22 mouse cellular contexts compared by ENCODE assay signal in genomic region chr16:76396512-76396911, GRCm38 (mm10). TPM values are rescaled to one million over a fixed set of nuclear protein-coding genes. Genes with fewer than 3 reads are reported as not detected.
DNase-seq lines count a peak whose midpoint lies in the region; ATAC-seq and TF ChIP-seq lines count a peak whose summit lies in the region.
"Had no signal": no experiment of that assay in that cellular context is flagged by ENCODE, and none has a peak within 500 bp of the region (broad histone marks: within the 10 kb centered on the region; RNA-seq: fewer than 3 reads in every experiment).

No protein-coding gene starts in this region.

- H3K4me1 ChIP-seq in heart, embryonic 12.5 days (replicated peaks) = peaks cover 11% of the 10 kb centered on the region
- no peaks in the 10 kb centered on the region for H3K4me1 ChIP-seq in kidney, adult 2 months (ENCODE audit: control insufficient read depth, insufficient read depth, low read length)
- no peaks in the 10 kb centered on the region for H3K4me1 ChIP-seq in midbrain, embryonic 12.5 days
- peaks cover 3% of the 10 kb centered on the region; the same call in 1 of the 2 replicates for H3K4me1 ChIP-seq in midbrain, embryonic 10.5 days
- H3K4me1 ChIP-seq: embryonic facial prominence, embryonic 15.5 days; hindbrain, embryonic 15.5 days; liver, embryonic 12.5 days; neural tube, embryonic 12.5 days had no signal

- intact Hi-C loops in heart, postnatal 10 days (cut with DNase I) = no loop called here

- no peak overlapping the region for H3K9ac ChIP-seq in heart, embryonic 12.5 days
- H3K9ac ChIP-seq in midbrain, embryonic 12.5 days (replicated peaks) = no peak overlapping the region
- H3K9ac ChIP-seq: embryonic facial prominence, embryonic 15.5 days; hindbrain, embryonic 15.5 days; liver, embryonic 12.5 days; neural tube, embryonic 12.5 days had no signal

- no peak for TF ChIP-seq CTCF in kidney, adult 2 months (conservative IDR thresholded peaks at IDR 0.05; ENCODE audit: insufficient read depth, insufficient read length, low read depth, low read length)

- H3K27ac ChIP-seq in heart, embryonic 12.5 days (ENCODE audit: poor library complexity, severe bottlenecking) = peak overlapping the region; percentile 27
- H3K27ac ChIP-seq in kidney, adult 2 months (ENCODE audit: insufficient read depth, low read depth, low read length) = no peak overlapping the region
- H3K27ac ChIP-seq in midbrain, embryonic 12.5 days (replicated peaks) = no peak overlapping the region
- H3K27ac ChIP-seq in midbrain, embryonic 10.5 days (replicated peaks) = no peak overlapping the region
- H3K27ac ChIP-seq: embryonic facial prominence, embryonic 15.5 days; gastrocnemius, adult 2 months; hindbrain, embryonic 15.5 days; liver, embryonic 12.5 days; neural tube, embryonic 12.5 days had no signal

- peak; percentile 79 for ATAC-seq in heart, embryonic 12.5 days (ENCODE audit: insufficient number of reproducible peaks, low FRiP score)
- ATAC-seq in midbrain, embryonic 12.5 days (ENCODE audit: low FRiP score, low read depth) = 0 out of 2 replicates have a peak, but pooled peaks have one; percentile 38
- ATAC-seq: forebrain, embryonic 14.5 days; liver, embryonic 12.5 days had no signal

- H3K4me3 ChIP-seq in heart, embryonic 12.5 days = no peak overlapping the region
- H3K4me3 ChIP-seq in kidney, adult 2 months (ENCODE audit: insufficient read depth, low read depth, low read length) = no peak overlapping the region
- H3K4me3 ChIP-seq in midbrain, embryonic 12.5 days = no peak overlapping the region
- no peak overlapping the region for H3K4me3 ChIP-seq in midbrain, embryonic 10.5 days
- H3K4me3 ChIP-seq: embryonic facial prominence, embryonic 15.5 days; gastrocnemius, adult 2 months; hindbrain, embryonic 15.5 days; liver, embryonic 12.5 days; neural tube, embryonic 12.5 days had no signal

- DNase-seq in heart, postnatal 10 days = no peak
- peak; percentile 54 for DNase-seq in kidney, adult 2 months
- DNase-seq in kidney, adult 18-20 months = no peak
- no peak for DNase-seq in midbrain, embryonic 10.5 days (ENCODE audit: low spot score)
- peak; percentile 55 for DNase-seq in testis, postnatal 14 days (ENCODE audit: low spot score)
- DNase-seq in layer of hippocampus, postnatal 25 days (ENCODE audit: extremely low spot score in 1 of 2, low spot score in 1 of 2) = no peak
- DNase-seq: adrenal gland, adult 2 months; cerebellum, adult 9-10 months; gastrocnemius, adult 2 months; layer of hippocampus, postnatal 36 days; lung, adult 2 months; lung, postnatal 14 days; midbrain, embryonic 14.5 days; thymus, adult 18-20 months; thymus, postnatal 36 days had no signal

- no peak for TF ChIP-seq POLR2A in kidney, adult 2 months (IDR thresholded peaks at IDR 0.05; ENCODE audit: low read depth, low read length)

- no peak overlapping the region for H3K4me2 ChIP-seq in heart, embryonic 12.5 days
- no peak overlapping the region for H3K4me2 ChIP-seq in midbrain, embryonic 12.5 days (replicated peaks)
- H3K4me2 ChIP-seq: embryonic facial prominence, embryonic 15.5 days; hindbrain, embryonic 15.5 days; liver, embryonic 12.5 days; neural tube, embryonic 12.5 days had no signal

- no peaks in the 10 kb centered on the region for H3K27me3 ChIP-seq in heart, embryonic 12.5 days (replicated peaks)
- no peaks in the 10 kb centered on the region for H3K27me3 ChIP-seq in kidney, adult 2 months (replicated peaks; ENCODE audit: control insufficient read depth, insufficient read depth, low read length)
- no peaks in the 10 kb centered on the region for H3K27me3 ChIP-seq in midbrain, embryonic 12.5 days
- no peaks in the 10 kb centered on the region for H3K27me3 ChIP-seq in midbrain, embryonic 10.5 days (ENCODE audit: low read depth, poor library complexity, severe bottlenecking)
- H3K27me3 ChIP-seq: embryonic facial prominence, embryonic 15.5 days; hindbrain, embryonic 15.5 days; liver, embryonic 12.5 days; neural tube, embryonic 12.5 days had no signal

- H3K9me3 ChIP-seq in heart, embryonic 12.5 days (replicated peaks) = no peaks in the 10 kb centered on the region
- H3K9me3 ChIP-seq in midbrain, embryonic 12.5 days = no peaks in the 10 kb centered on the region
- no peaks in the 10 kb centered on the region for H3K9me3 ChIP-seq in midbrain, embryonic 10.5 days (replicated peaks)
- H3K9me3 ChIP-seq: embryonic facial prominence, embryonic 15.5 days; hindbrain, embryonic 15.5 days; liver, embryonic 12.5 days; neural tube, embryonic 12.5 days had no signal

- H3K36me3 ChIP-seq in heart, embryonic 12.5 days = no peaks in the 10 kb centered on the region
- no peaks in the 10 kb centered on the region for H3K36me3 ChIP-seq in kidney, adult 2 months (ENCODE audit: control insufficient read depth, insufficient read depth, low read length)
- no peaks in the 10 kb centered on the region for H3K36me3 ChIP-seq in midbrain, embryonic 12.5 days
- no peaks in the 10 kb centered on the region for H3K36me3 ChIP-seq in midbrain, embryonic 10.5 days
- H3K36me3 ChIP-seq: embryonic facial prominence, embryonic 15.5 days; hindbrain, embryonic 15.5 days; liver, embryonic 12.5 days; neural tube, embryonic 12.5 days had no signal

- 30% methylated on average over 1 of the region's 1 CpGs for WGBS in heart, embryonic 12.5 days
- WGBS in kidney, adult 2 months = 65% methylated on average over 1 of the region's 1 CpGs
- 79% methylated on average over 1 of the region's 1 CpGs for WGBS in midbrain, embryonic 12.5 days
- WGBS in midbrain, embryonic 10.5 days = 90% methylated on average over 1 of the region's 1 CpGs

RNA-seq across cellular contexts. Expression of gene Nrip1, which starts 22.9 kb away (rescaled TPM):
- 28.5 and 29.6 TPM in 2 replicates for polyA plus RNA-seq in heart, embryonic 12.5 days (2016; fragmentation: Nextera tagmentation; extraction: Ambion mirVana)
- total RNA-seq in heart, postnatal 10 days (2021) = 10 to 100 TPM; 26.8 to 27.4 TPM
- 7.1 and 8.3 TPM in 2 replicates for polyA plus RNA-seq in kidney, adult 2 months (2012; rRNA removed)
- polyA plus RNA-seq in midbrain, embryonic 12.5 days (2016; fragmentation: Nextera tagmentation; extraction: Ambion mirVana) = 28.7 and 30.0 TPM in 2 replicates
- 31.9 and 40.0 TPM in 2 replicates for polyA plus RNA-seq in midbrain, embryonic 10.5 days (2016; fragmentation: Nextera tagmentation; extraction: Ambion mirVana)
- total RNA-seq in layer of hippocampus, postnatal 25 days (2021) = 10 to 100 TPM; 61.2 to 63.5 TPM

Comparison
In these comparisons a context has a peak if more than half of its experiments do, and no peak if none do; other contexts are left out.
1. DNase-seq: peak in kidney, adult 2 months (single experiment) and testis, postnatal 14 days (single experiment); none in heart, postnatal 10 days (0 of 2), kidney, adult 18-20 months (single experiment), midbrain, embryonic 10.5 days (single experiment) and layer of hippocampus, postnatal 25 days (0 of 2).